Mouse (Mus musculus): ENCODE data around the gene Plekhm2.

Plekhm2 gene

GRCm38 (mm10) chr4:141605861-141606260 lies 58.8 kb downstream of the Plekhm2 start, which contains the start of gene Fblim1:
Gene Fblim1 (minus strand): TSS chr4:141606096.
- no peak for DNase-seq (ENCODE audit: low spot score in 2 of 2)

- no peak for DNase-seq (ENCODE audit: low spot score in 2 of 2)
These were observed 59.3 kb downstream of the Plekhm2 start for GRCm38 (mm10) chr4:141605421-141605820.

- no peak for DNase-seq (ENCODE audit: low spot score in 2 of 2)
These were observed 60.2 kb downstream of the Plekhm2 start for GRCm38 (mm10) chr4:141604493-141604892.

GRCm38 (mm10) chr4:141603921-141604320 lies 60.8 kb downstream of the Plekhm2 start:
- no peak for DNase-seq (ENCODE audit: low spot score in 2 of 2)

GRCm38 (mm10) chr4:141602523-141603223 lies 62.0 kb downstream of the Plekhm2 start:
- DNase-seq (ENCODE audit: low spot score in 2 of 2): no peak

GRCm38 (mm10) chr4:141601148-141601862 lies 63.4 kb downstream of the Plekhm2 start:
- DNase-seq (ENCODE audit: low spot score in 2 of 2): no peak

- DNase-seq (ENCODE audit: low spot score in 2 of 2): no peak
These were observed 64.3 kb downstream of the Plekhm2 start for GRCm38 (mm10) chr4:141600364-141600763.

- DNase-seq (ENCODE audit: low spot score in 2 of 2): peak in 1 of 2 experiments; percentile 45
These were observed 65.2 kb downstream of the Plekhm2 start for GRCm38 (mm10) chr4:141599251-141600141.

GRCm38 (mm10) chr4:141598894-141599250 lies 65.8 kb downstream of the Plekhm2 start:
- no peak for DNase-seq (ENCODE audit: low spot score in 2 of 2)

GRCm38 (mm10) chr4:141598199-141598893 lies 66.4 kb downstream of the Plekhm2 start:
- DNase-seq (ENCODE audit: low spot score in 2 of 2): no peak

GRCm38 (mm10) chr4:141596700-141597328 lies 67.9 kb downstream of the Plekhm2 start:
- DNase-seq (ENCODE audit: low spot score in 2 of 2): no peak

GRCm38 (mm10) chr4:141595605-141596268 lies 69.0 kb downstream of the Plekhm2 start:
- DNase-seq (ENCODE audit: low spot score in 2 of 2): no peak

GRCm38 (mm10) chr4:141595138-141595537 lies 69.6 kb downstream of the Plekhm2 start:
- no peak for DNase-seq (ENCODE audit: low spot score in 2 of 2)

- peak in 1 of 2 experiments; percentile 39 for DNase-seq (ENCODE audit: low spot score in 2 of 2)
These were observed 73.2 kb downstream of the Plekhm2 start for GRCm38 (mm10) chr4:141591547-141591946.

- no peak for DNase-seq (ENCODE audit: low spot score in 2 of 2)
These were observed 80.8 kb downstream of the Plekhm2 start for GRCm38 (mm10) chr4:141583919-141584318.

- no peak for DNase-seq (ENCODE audit: low spot score in 2 of 2)
These were observed 83.6 kb downstream of the Plekhm2 start for GRCm38 (mm10) chr4:141581051-141581450.

GRCm38 (mm10) chr4:141578833-141579232 lies 85.9 kb downstream of the Plekhm2 start:
- DNase-seq (ENCODE audit: low spot score in 2 of 2): no peak

- DNase-seq (ENCODE audit: low spot score in 2 of 2): no peak
These were observed 87.8 kb downstream of the Plekhm2 start for GRCm38 (mm10) chr4:141576877-141577276.

- DNase-seq (ENCODE audit: low spot score in 2 of 2): no peak
These were observed 88.3 kb downstream of the Plekhm2 start for GRCm38 (mm10) chr4:141576404-141576803.

Data from cerebellum, postnatal 4 days (tissue).